Mouse (Mus musculus) cerebellum, postnatal 36 days (tissue): ENCODE results near the gene Lrrc43.
"Not testable (repeated sequence)": the region's sequence is repeated elsewhere in the genome, so short reads cannot be mapped to it uniquely, and the experiment has no call there.

Experiments
- DNase-seq, 2 experiments: peaks; one replicate each; pipeline ENCODE4 v3.0.0; 2021 to 2022; ENCODE audit warnings: mixed read lengths in 2 of 2

The Lrrc43 gene

DNA sequence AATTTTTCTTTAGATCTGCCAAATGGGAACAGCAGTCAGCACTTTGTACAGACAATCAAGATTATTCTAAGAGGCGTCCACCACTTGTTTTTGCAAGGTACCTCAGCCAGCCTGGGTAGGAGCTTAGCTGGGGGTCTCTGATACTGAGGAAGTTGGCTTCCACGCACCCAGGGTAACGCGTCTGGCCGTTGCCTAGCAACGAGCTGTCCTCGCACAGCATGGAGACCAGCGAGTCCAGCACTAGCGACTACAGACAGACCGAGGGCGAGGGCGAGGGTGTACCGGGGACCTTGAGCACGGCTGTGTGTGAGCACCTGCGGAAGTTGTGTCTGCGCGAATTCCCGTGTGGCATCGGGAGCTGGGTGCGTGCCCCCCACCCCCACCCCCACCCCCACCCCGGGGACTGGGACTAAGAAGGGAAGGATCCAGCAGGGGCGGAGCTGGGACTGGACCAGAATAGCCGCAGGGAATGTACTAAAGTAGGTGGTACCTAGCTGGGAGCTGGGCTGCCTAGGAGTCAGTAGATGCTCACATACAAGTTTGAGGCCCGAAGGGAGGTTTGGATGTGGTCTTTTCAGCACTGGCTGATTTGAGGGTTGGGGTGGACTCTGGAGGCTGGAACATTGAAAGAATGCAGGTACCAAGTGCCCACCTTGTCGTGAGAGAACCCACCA is at the start of gene Lrrc43, which contains the start of gene Il31:
TSS of gene Lrrc43 (plus strand) at position 194 of the 674 bp plus-strand sequence.
TSS of gene Il31 (minus strand) at position 378 of the 674 bp plus-strand sequence.
- DNase-seq: no peak

GRCm38 (mm10) chr5:123439312-123439711 is 49.8 kb upstream of the Lrrc43 start:
- no peak for DNase-seq

DNA sequence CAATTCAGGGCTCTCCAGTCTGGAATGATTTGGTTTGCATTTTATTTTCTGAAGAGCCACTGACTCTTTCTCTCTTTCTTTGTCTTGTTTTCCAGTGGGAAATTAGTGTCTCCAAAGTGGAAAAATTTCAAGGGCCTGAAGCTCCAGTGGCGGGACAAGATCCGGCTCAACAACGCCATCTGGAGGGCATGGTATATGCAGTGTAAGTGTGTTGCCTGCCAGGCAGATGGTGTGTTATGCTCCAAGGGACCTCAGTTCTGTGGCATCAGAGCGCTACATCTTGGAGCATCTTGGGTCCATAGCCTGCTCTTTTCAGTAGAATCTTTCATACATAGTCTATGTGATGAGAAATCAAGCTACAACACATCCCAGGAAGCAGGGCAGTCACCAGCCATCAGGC is 49.2 kb upstream of the Lrrc43 start:
- DNase-seq: peak; percentile 55 to 58

DNA sequence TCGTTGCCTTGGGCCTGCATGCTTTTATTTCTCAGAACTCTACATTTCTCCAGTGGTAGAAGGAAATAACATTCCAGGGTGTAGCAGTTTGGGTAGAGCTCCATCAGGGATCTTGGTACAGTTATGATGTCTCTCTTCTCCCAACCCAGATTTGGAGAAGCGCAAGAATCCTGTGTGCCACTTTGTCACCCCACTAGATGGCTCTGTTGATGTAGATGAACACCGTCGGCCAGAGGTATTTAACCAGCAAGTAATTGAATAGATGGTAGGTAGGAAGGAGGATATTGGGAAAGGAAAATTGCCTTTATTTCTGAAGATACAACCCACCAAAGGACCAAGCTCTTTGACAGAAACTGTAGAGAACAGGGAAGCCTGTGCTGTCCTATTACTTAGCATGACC is 48.4 kb upstream of the Lrrc43 start:
- DNase-seq: no peak

GRCm38 (mm10) chr5:123442283-123442682 is 46.8 kb upstream of the Lrrc43 start:
- no peak for DNase-seq

- DNase-seq: peak; percentile 73 to 82
These were observed 45.0 kb upstream of the Lrrc43 start for GRCm38 (mm10) chr5:123444069-123444468.

- DNase-seq: no peak
These were observed 44.2 kb upstream of the Lrrc43 start for GRCm38 (mm10) chr5:123444849-123445334.

DNA sequence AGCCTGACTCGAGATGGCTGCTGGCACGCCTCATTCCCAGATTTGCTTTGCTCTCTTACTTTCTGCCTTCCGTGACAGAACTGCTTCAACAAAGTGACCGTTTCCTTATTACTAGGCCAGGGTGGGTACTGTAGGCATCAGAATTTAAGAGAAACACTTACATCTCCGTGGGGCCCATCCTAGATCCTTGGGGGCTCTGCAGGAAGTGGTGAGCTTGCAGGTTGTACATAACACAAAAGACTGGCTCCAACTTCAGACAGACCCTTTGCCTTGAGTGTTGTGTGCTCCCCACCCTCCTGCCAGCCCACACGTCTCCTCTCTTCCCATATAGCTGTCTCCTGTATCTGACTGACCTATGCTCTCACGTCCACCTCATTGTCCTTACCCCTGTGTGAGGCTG is 37.2 kb upstream of the Lrrc43 start:
- DNase-seq: no peak

GRCm38 (mm10) chr5:123461420-123461819 is 27.7 kb upstream of the Lrrc43 start:
- DNase-seq: no peak

DNA sequence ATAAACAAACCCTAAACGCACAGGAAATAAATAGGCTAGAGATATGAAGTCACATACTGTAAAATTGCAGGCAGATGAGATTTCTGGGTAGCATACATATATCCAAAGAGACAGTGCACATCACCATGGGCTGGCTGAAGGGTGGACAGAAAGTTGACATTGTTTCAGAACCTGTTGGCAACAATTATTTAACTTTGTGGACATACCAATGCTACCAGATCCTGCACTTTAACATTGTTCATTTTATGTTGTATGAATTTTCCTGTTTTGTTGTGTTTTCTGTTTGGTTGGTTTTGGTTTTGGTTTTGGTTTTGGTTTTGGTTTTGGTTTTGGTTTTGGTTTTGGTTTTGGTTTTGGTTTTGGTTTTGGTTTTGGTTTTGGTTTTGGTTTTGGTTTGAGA is 24.5 kb upstream of the Lrrc43 start:
- DNase-seq: no peak

- no peak for DNase-seq
These were observed 18.2 kb upstream of the Lrrc43 start for GRCm38 (mm10) chr5:123470784-123471400.

DNA sequence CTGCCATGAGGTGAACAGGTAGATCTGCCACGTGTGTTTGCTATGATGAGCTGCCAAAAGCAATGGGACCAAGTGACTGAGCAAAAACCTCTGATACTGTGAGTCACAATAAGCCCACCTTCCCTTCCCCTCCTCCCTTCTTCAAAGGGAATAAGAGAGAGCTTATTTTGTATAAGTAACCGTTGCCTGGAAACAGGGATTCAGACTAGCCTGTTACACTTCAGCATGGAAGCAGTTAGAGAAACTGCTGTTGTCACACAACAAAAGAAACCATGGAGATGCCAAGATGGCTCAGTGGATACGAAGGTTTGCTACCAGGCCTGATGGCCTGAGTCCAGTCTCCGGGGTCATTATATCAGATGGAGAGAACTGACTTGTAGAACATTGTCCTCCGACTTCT is 15.3 kb upstream of the Lrrc43 start:
- DNase-seq: no peak

GRCm38 (mm10) chr5:123487659-123488395 is 1.3 kb upstream of the Lrrc43 start:
- no peak for DNase-seq

DNA sequence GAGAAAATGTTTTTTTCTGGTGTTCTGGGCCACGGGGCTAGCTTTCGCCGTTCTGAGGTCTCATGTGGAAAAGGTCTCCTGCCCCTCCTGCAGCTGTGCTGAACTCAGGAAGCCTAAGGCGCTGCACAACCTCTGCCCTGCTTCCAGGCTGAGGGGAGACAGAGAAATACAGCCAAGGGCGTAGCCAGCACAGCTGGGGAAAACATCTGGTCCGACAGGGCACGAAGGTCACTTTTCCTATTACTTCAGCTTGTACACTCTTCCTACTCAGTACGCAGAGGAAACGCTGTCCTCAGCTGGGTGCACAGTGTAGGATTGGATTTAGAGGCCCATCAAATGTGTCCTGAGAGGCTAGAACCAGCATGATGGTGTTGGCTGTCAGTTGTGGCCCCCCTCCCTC is 830 bp downstream of the Lrrc43 start:
- no peak for DNase-seq

- peak; percentile 54 to 65 for DNase-seq
These were observed 10.6 kb downstream of the Lrrc43 start for GRCm38 (mm10) chr5:123499717-123500116.

DNA sequence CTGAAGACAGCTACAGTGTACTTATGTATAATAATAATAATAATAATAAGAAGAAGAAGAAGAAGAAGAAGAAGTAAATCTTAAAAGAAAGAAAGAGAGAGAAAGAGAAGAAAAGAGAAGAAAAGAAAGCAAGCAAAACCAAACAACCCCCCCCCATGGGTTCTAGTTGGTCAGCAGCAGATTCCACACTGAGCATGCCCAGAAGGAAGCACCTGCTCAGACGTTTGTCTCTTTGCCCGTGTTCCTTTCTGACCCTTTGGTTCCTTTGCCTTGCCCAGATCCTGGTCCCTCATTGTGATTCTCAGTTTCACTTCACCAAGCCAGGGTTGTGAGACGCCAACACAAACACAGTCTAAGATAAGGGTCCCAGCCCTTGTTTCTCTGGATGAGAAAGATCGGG is 12.9 kb downstream of the Lrrc43 start:
- DNase-seq: no peak

DNA sequence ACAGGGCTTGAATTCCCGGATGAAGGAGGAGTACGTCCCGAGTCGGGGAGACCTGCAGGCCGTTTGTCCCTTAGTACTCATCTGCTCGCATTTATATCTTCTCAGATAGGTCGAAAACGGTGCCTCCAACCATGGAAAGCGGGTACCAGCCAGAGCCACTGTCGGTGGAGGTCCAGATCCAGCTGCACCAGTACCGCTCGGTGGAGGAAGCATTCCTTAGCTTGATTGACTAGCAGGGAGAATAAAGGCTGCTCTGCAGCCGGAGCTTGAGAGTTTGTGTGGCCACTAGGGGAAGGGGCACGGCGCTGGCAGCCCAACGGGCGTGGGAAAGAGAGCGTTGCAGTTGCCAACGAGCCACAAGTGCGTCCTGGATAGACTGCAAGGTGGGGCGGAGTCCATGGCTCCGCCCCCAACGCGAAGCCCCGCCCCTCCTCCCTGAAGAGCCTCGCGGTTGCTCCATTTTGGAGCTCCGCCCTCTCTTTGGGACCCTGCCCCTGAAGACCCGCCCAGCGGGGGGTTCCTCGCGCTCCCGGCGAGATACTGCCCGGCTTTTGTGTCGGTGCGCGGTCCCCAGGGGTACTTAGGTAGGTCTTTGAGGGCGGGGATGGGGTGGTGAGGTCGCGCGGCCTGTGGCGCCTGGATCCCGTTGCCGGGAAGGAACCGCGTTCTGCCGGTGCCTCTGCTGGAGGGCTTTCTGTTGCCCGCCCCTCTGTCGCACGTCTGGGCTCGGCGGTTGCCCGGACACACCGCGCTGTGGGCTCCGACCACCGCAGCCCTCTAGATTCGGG is 19.0 kb downstream of the Lrrc43 start:
- DNase-seq: peak; percentile 58 to 73

DNA sequence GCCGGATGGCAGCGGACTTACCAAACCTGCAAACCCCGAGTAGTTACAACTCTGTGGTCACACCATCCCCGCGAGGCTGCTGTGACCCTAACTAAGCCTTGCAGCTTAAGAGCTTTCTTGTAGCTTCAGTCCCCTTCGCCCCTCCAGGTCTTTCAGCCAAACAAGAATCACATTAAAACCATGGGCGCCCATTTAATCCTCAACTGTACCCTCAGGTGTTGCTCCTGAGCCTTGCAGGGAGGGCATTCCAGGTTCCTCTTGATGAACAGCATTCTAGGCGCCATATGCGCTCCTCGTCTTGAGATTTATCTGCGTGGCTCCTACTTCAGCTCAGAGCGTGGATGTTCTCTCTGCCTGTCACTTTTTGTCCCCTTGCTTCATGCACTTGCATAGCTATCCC is 19.8 kb downstream of the Lrrc43 start:
- no peak for DNase-seq

- DNase-seq: no peak
These were observed 21.1 kb downstream of the Lrrc43 start, which contains the start of gene B3gnt4 for GRCm38 (mm10) chr5:123510160-123510559. B3gnt4 (plus strand) TSS chr5:123510460.

DNA sequence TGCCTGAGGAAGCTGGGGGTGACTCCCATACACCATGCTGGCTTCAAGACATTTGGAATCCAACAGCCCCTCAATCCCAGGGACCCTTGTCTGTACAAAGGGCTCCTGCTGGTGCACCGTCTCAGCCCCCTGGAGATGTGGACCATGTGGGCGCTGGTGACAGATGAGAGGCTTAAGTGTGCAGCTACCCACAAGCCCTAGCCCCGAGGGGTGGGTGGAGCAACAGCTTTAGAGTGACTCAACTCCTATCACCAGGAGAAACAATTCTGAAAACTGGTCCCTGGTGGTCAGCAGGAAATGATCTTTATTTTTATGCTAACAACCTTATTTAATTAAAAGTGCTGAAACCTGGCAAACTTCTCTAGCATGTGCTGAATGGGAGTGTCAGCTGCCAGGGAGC is 22.3 kb downstream of the Lrrc43 start:
- not testable (repeated sequence) for DNase-seq

DNA sequence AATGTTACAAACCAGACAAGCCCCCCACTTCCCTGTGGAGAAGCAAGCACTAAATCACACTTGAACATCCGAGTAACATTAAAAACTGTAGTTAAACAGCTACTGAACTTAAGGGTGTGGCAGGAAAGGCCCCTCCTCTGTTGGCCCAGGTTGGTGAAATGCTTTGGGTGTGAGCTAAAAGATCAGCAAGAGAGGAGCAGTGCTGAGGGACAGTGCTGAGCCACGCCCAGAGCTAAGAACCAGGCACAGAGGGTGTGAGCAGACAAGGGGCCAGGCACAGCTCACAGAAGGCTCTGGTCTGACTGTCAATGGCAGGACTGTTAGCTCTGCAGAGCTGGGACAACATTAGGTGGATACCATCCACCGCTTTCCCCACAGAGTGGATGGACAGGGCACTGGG is 23.0 kb downstream of the Lrrc43 start:
- no peak for DNase-seq

- DNase-seq: no peak
These were observed 25.8 kb downstream of the Lrrc43 start for GRCm38 (mm10) chr5:123514871-123515270.

DNA sequence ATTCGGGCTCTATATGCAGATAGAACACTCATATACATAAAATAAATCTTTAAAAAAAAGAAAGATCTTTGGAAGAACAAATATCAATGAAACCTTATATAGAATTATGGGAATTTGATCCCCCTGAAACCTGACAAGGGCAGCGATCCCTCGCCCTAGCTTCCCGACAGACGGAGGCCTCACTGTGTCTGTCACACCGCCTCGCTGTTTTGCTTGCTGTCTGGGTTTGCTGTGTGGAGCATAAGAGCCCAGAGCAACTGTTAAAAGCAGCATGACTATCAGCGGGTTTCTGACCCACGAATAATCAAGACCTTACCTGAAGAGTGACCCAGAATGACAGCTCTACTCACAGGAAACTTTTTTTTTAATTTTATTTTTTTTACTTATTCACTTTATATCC is 31.6 kb downstream of the Lrrc43 start:
- peak in 1 of 2 experiments; percentile 0 for DNase-seq
